10 mouse cellular contexts compared by ENCODE assay signal in genomic region chr17:50291485-50292200, GRCm38 (mm10). TPM values are rescaled to one million over a fixed set of nuclear protein-coding genes. Genes with fewer than 3 reads are reported as not detected.
DNase-seq lines count a peak whose midpoint lies in the region; ATAC-seq and TF ChIP-seq lines count a peak whose summit lies in the region.
"Had no signal": no experiment of that assay in that cellular context is flagged by ENCODE, and none has a peak within 500 bp of the region (broad histone marks: within the 10 kb centered on the region; RNA-seq: fewer than 3 reads in every experiment).

No protein-coding gene starts in this region.

- no peak overlapping the region for H3K4me3 ChIP-seq in forebrain, embryonic 14.5 days (ENCODE audit: low read depth, low read length)
- H3K4me3 ChIP-seq in forebrain, embryonic 15.5 days = no peak overlapping the region
- no peak overlapping the region for H3K4me3 ChIP-seq in neural tube, embryonic 11.5 days (ENCODE audit: low read depth, low read length)
- H3K4me3 ChIP-seq in hindbrain, embryonic 12.5 days = no peak overlapping the region
- no peak overlapping the region for H3K4me3 ChIP-seq in stomach, postnatal 0 days (ENCODE audit: low read depth, low read length)

- H3K9ac ChIP-seq in forebrain, embryonic 14.5 days (ENCODE audit: low read length) = no peak overlapping the region
- H3K9ac ChIP-seq in forebrain, embryonic 15.5 days (replicated peaks) = no peak overlapping the region
- no peak overlapping the region for H3K9ac ChIP-seq in neural tube, embryonic 11.5 days (ENCODE audit: low read length)
- no peak overlapping the region for H3K9ac ChIP-seq in hindbrain, embryonic 12.5 days
- no peak overlapping the region for H3K9ac ChIP-seq in stomach, postnatal 0 days (ENCODE audit: low read length)

- DNase-seq in forebrain, embryonic 14.5 days (ENCODE audit: low spot score) = peak; percentile 91
- peak; percentile 31 for DNase-seq in neural tube, embryonic 11.5 days (ENCODE audit: low spot score)
- DNase-seq in neural tube, embryonic 10.5 days (ENCODE audit: extremely low spot score, low spot score) = no peak
- no peak for DNase-seq in stomach, postnatal 0 days (ENCODE audit: low spot score)
- DNase-seq in left cerebral cortex, postnatal 4 days = no peak
- DNase-seq in gastrocnemius, postnatal 25 days = no peak

- ATAC-seq in forebrain, embryonic 14.5 days = 0 out of 2 replicates have a peak, but pooled peaks have one; percentile 24
- no peak; the same call in 1 of the 2 replicates for ATAC-seq in forebrain, embryonic 15.5 days (replicated peaks)
- ATAC-seq in neural tube, embryonic 11.5 days (ENCODE audit: insufficient read depth, low FRiP score, low TSS enrichment) = no peak
- no peak for ATAC-seq in hindbrain, embryonic 12.5 days (ENCODE audit: low FRiP score)
- no peak for ATAC-seq in stomach, postnatal 0 days (ENCODE audit: low FRiP score, low TSS enrichment)

- H3K27me3 ChIP-seq in forebrain, embryonic 14.5 days (replicated peaks; ENCODE audit: control insufficient read depth, insufficient read depth, low read length) = no peaks in the 10 kb centered on the region
- H3K27me3 ChIP-seq in forebrain, embryonic 15.5 days = no peaks in the 10 kb centered on the region
- no peaks in the 10 kb centered on the region for H3K27me3 ChIP-seq in neural tube, embryonic 11.5 days (ENCODE audit: control insufficient read depth, insufficient read depth, low read length)
- no peaks in the 10 kb centered on the region for H3K27me3 ChIP-seq in hindbrain, embryonic 12.5 days
- H3K27me3 ChIP-seq in stomach, postnatal 0 days (ENCODE audit: control insufficient read depth, insufficient read depth, low read length) = no peaks in the 10 kb centered on the region

- H3K9me3 ChIP-seq in forebrain, embryonic 14.5 days (replicated peaks; ENCODE audit: control insufficient read depth, low read length) = peaks cover 6% of the 10 kb centered on the region
- H3K9me3 ChIP-seq in forebrain, embryonic 15.5 days = 0 out of 2 replicates have a peak, but pooled peaks cover 3% of the 10 kb centered on the region
- H3K9me3 ChIP-seq in neural tube, embryonic 11.5 days (ENCODE audit: control insufficient read depth, low read length) = peaks cover 10% of the 10 kb centered on the region; the same call in 1 of the 2 replicates
- H3K9me3 ChIP-seq in hindbrain, embryonic 12.5 days (replicated peaks) = peaks cover 14% of the 10 kb centered on the region
- H3K9me3 ChIP-seq in stomach, postnatal 0 days (ENCODE audit: control insufficient read depth, low read length) = peaks cover 3% of the 10 kb centered on the region; the same call in 1 of the 2 replicates

- H3K36me3 ChIP-seq in forebrain, embryonic 14.5 days (ENCODE audit: control insufficient read depth, insufficient read depth, low read length) = no peaks in the 10 kb centered on the region
- no peaks in the 10 kb centered on the region for H3K36me3 ChIP-seq in forebrain, embryonic 15.5 days
- H3K36me3 ChIP-seq in neural tube, embryonic 11.5 days (ENCODE audit: control insufficient read depth, insufficient read depth, low read length) = no peaks in the 10 kb centered on the region
- 0 out of 2 replicates have a peak, but pooled peaks cover 2% of the 10 kb centered on the region for H3K36me3 ChIP-seq in hindbrain, embryonic 12.5 days
- no peaks in the 10 kb centered on the region for H3K36me3 ChIP-seq in stomach, postnatal 0 days (ENCODE audit: control insufficient read depth, insufficient read depth, low read length)

- intact Hi-C loops in left cerebral cortex, postnatal 4 days (cut with DNase I) = loop anchor here (2.0 to 5.0 kb wide), 3 partner anchors 216 to 506 kb away; partner anchors contain the start of gene Plcl2

- H3K27ac ChIP-seq in forebrain, embryonic 14.5 days (ENCODE audit: low read depth, low read length) = no peak overlapping the region
- no peak overlapping the region for H3K27ac ChIP-seq in forebrain, embryonic 15.5 days (replicated peaks)
- H3K27ac ChIP-seq in neural tube, embryonic 11.5 days (ENCODE audit: low read depth, low read length) = no peak overlapping the region
- H3K27ac ChIP-seq in hindbrain, embryonic 12.5 days = no peak overlapping the region
- H3K27ac ChIP-seq in stomach, postnatal 0 days (replicated peaks) = no peak overlapping the region

- H3K4me2 ChIP-seq in forebrain, embryonic 14.5 days (ENCODE audit: low read length) = no peak overlapping the region
- H3K4me2 ChIP-seq in forebrain, embryonic 15.5 days (replicated peaks) = no peak overlapping the region
- H3K4me2 ChIP-seq in neural tube, embryonic 11.5 days (ENCODE audit: low read depth) = no peak overlapping the region
- peak overlapping the region; percentile 58; the same call in 1 of the 2 replicates for H3K4me2 ChIP-seq in hindbrain, embryonic 12.5 days (replicated peaks)
- H3K4me2 ChIP-seq in stomach, postnatal 0 days (replicated peaks; ENCODE audit: low read depth) = no peak overlapping the region

- peak; percentile 88 for TF ChIP-seq CTCF in stomach, postnatal 0 days (IDR thresholded peaks at IDR 0.05; ENCODE audit: low read depth)

- TF ChIP-seq EP300 in stomach, postnatal 0 days (optimal IDR thresholded peaks at IDR 0.05) = no peak

- WGBS in forebrain, embryonic 14.5 days = 16% methylated on average over 3 of the region's 3 CpGs
- 15% methylated on average over 3 of the region's 3 CpGs for WGBS in forebrain, embryonic 15.5 days
- WGBS in neural tube, embryonic 11.5 days = 28% methylated on average over 3 of the region's 3 CpGs
- 20% methylated on average over 3 of the region's 3 CpGs for WGBS in hindbrain, embryonic 12.5 days
- WGBS in stomach, postnatal 0 days = 10% methylated on average over 3 of the region's 3 CpGs

- no peaks in the 10 kb centered on the region for H3K4me1 ChIP-seq in forebrain, embryonic 14.5 days (ENCODE audit: control insufficient read depth, insufficient read depth, low read length)
- peaks cover 3% of the 10 kb centered on the region for H3K4me1 ChIP-seq in forebrain, embryonic 15.5 days
- H3K4me1 ChIP-seq in neural tube, embryonic 11.5 days (ENCODE audit: control insufficient read depth, insufficient read depth, low read length) = no peaks in the 10 kb centered on the region
- no peaks in the 10 kb centered on the region for H3K4me1 ChIP-seq in hindbrain, embryonic 12.5 days
- H3K4me1 ChIP-seq in stomach, postnatal 0 days (replicated peaks; ENCODE audit: control insufficient read depth, insufficient read depth) = no peaks in the 10 kb centered on the region

RNA-seq across cellular contexts. Expression of gene Dazl, which starts 1.8 kb away (rescaled TPM):
- polyA plus RNA-seq in forebrain, embryonic 14.5 days (2014; fragmentation: Nextera tagmentation; extraction: Ambion mirVana) = 0.50 and 0.68 TPM in 2 replicates
- 0.38 and 0.84 TPM in 2 replicates for polyA plus RNA-seq in forebrain, embryonic 15.5 days (2015; fragmentation: Nextera tagmentation; extraction: Ambion mirVana)
- 0.20 TPM in 1 of 2 replicates, not detected in the other for polyA plus RNA-seq in neural tube, embryonic 11.5 days (2014; fragmentation: Nextera tagmentation; extraction: Ambion mirVana)
- polyA plus RNA-seq in hindbrain, embryonic 12.5 days (2016; fragmentation: Nextera tagmentation; extraction: Ambion mirVana) = 0.18 and 0.59 TPM in 2 replicates
- polyA plus RNA-seq in stomach, postnatal 0 days (2015; fragmentation: Nextera tagmentation; extraction: Ambion mirVana) = 0.13 and 0.16 TPM in 2 replicates
- 1 to 10 TPM; 1.2 TPM for total RNA-seq in left cerebral cortex, postnatal 4 days (2021)
- under 1 TPM in 1 of 2 experiments, not detected in 1; 0.54 TPM for total RNA-seq in gastrocnemius, postnatal 25 days (2021)
- polyA plus RNA-seq: erythroblast, embryonic 14.5 days; limb, embryonic 11.5 days had no signal

Comparison
In these comparisons a context has a peak if more than half of its experiments do, and no peak if none do; other contexts are left out.
1. DNase-seq: peak in forebrain, embryonic 14.5 days (single experiment) and neural tube, embryonic 11.5 days (single experiment); none in neural tube, embryonic 10.5 days (single experiment), stomach, postnatal 0 days (single experiment), left cerebral cortex, postnatal 4 days (single experiment) and gastrocnemius, postnatal 25 days (single experiment).